In the genomic region with DNA sequence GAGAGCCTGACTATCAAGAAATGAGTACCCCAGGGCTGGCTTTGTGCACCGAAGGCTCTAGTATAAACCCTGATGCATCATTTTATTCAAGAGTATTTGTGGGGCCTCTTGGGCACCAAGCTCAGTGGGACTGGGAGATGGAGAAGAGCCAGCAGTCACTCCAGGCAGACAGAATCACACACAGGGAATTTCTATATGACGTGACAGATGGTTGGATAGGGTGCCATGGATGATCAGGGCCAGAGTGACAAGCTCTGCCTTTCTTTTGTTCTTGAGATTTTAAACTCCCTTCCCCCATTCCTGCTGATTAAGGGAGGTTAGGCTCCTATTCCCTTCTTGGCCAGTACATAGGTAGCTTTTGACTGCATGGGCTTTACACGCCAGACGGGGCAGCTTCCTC, we compare ENCODE assay signal across 14 mouse cellular contexts.
DNase-seq lines count a peak whose midpoint lies in the region; ATAC-seq lines count a peak whose summit lies in the region.
"Had no signal": no experiment of that assay in that cellular context is flagged by ENCODE, and none has a peak within 500 bp of the region (broad histone marks: within the 10 kb centered on the region; RNA-seq: fewer than 3 reads in every experiment).

No protein-coding gene starts in this region.

- no peaks in the 10 kb centered on the region for H3K9me3 ChIP-seq in kidney, embryonic 16.5 days (ENCODE audit: low read length)
- H3K9me3 ChIP-seq in embryonic facial prominence, embryonic 13.5 days: no peaks in the 10 kb centered on the region
- no peaks in the 10 kb centered on the region for H3K9me3 ChIP-seq in hindbrain, embryonic 15.5 days
- no peaks in the 10 kb centered on the region for H3K9me3 ChIP-seq in neural tube, embryonic 15.5 days (replicated peaks)
- H3K9me3 ChIP-seq: megakaryocyte, embryonic 14.5 days had no signal

- H3K36me3 ChIP-seq in kidney, embryonic 16.5 days (ENCODE audit: insufficient read depth, low read length): no peaks in the 10 kb centered on the region
- H3K36me3 ChIP-seq in embryonic facial prominence, embryonic 13.5 days: no peaks in the 10 kb centered on the region
- H3K36me3 ChIP-seq in hindbrain, embryonic 15.5 days: no peaks in the 10 kb centered on the region
- H3K36me3 ChIP-seq in neural tube, embryonic 15.5 days: no peaks in the 10 kb centered on the region

- 0 out of 2 replicates have a peak overlapping the region, but pooled peaks have one; percentile 2 for H3K9ac ChIP-seq in kidney, embryonic 16.5 days (replicated peaks; ENCODE audit: low read length)
- H3K9ac ChIP-seq in embryonic facial prominence, embryonic 13.5 days: no peak overlapping the region
- no peak overlapping the region for H3K9ac ChIP-seq in hindbrain, embryonic 15.5 days
- no peak overlapping the region for H3K9ac ChIP-seq in neural tube, embryonic 15.5 days (replicated peaks)

- DNase-seq in kidney, postnatal 25 days: no peak
- no peak for DNase-seq in adrenal gland, postnatal 10 days
- no peak for DNase-seq in left cerebral cortex, adult 8-10 months (ENCODE audit: low spot score in 2 of 2)
- no peak for DNase-seq in layer of hippocampus, postnatal 14 days (ENCODE audit: low spot score in 2 of 2)
- DNase-seq: cerebellum, postnatal 14 days; heart, postnatal 4 days had no signal

- H3K4me1 ChIP-seq in kidney, embryonic 16.5 days (ENCODE audit: insufficient read depth, low read length): peaks cover 78% of the 10 kb centered on the region
- H3K4me1 ChIP-seq in embryonic facial prominence, embryonic 13.5 days: peaks cover 93% of the 10 kb centered on the region
- peaks cover 88% of the 10 kb centered on the region for H3K4me1 ChIP-seq in hindbrain, embryonic 15.5 days (replicated peaks)
- H3K4me1 ChIP-seq in neural tube, embryonic 15.5 days: peaks cover 89% of the 10 kb centered on the region

- H3K27ac ChIP-seq in kidney, embryonic 16.5 days (ENCODE audit: low read length): peak overlapping the region; percentile 72
- H3K27ac ChIP-seq in embryonic facial prominence, embryonic 13.5 days: 0 out of 2 replicates have a peak overlapping the region, but pooled peaks have one; percentile 44
- peak overlapping the region; percentile 48 for H3K27ac ChIP-seq in hindbrain, embryonic 15.5 days (replicated peaks)
- 0 out of 2 replicates have a peak overlapping the region, but pooled peaks have one; percentile 10 for H3K27ac ChIP-seq in neural tube, embryonic 15.5 days (replicated peaks)
- H3K27ac ChIP-seq: layer of hippocampus, adult 2 months had no signal

- H3K27me3 ChIP-seq in kidney, embryonic 16.5 days (ENCODE audit: insufficient read depth, low read length): no peaks in the 10 kb centered on the region
- no peaks in the 10 kb centered on the region for H3K27me3 ChIP-seq in embryonic facial prominence, embryonic 13.5 days
- H3K27me3 ChIP-seq in hindbrain, embryonic 15.5 days: no peaks in the 10 kb centered on the region
- no peaks in the 10 kb centered on the region for H3K27me3 ChIP-seq in neural tube, embryonic 15.5 days (replicated peaks)
- H3K27me3 ChIP-seq: Patski had no signal

- no peak overlapping the region for H3K4me3 ChIP-seq in kidney, embryonic 16.5 days (ENCODE audit: low read length)
- H3K4me3 ChIP-seq in embryonic facial prominence, embryonic 13.5 days: no peak overlapping the region
- no peak overlapping the region for H3K4me3 ChIP-seq in hindbrain, embryonic 15.5 days
- no peak overlapping the region for H3K4me3 ChIP-seq in neural tube, embryonic 15.5 days (replicated peaks)
- H3K4me3 ChIP-seq: layer of hippocampus, adult 2 months; megakaryocyte, embryonic 14.5 days had no signal

- WGBS in kidney, embryonic 16.5 days: 81% methylated on average over 4 of the region's 4 CpGs
- WGBS in embryonic facial prominence, embryonic 13.5 days: 65% methylated on average over 4 of the region's 4 CpGs
- WGBS in hindbrain, embryonic 15.5 days: 46% methylated on average over 4 of the region's 4 CpGs
- 56% methylated on average over 4 of the region's 4 CpGs for WGBS in neural tube, embryonic 15.5 days

- ATAC-seq in kidney, embryonic 16.5 days (ENCODE audit: low FRiP score, low TSS enrichment): no peak
- ATAC-seq in embryonic facial prominence, embryonic 13.5 days (ENCODE audit: insufficient number of reproducible peaks, insufficient read depth, low FRiP score, low TSS enrichment, low read depth): no peak
- no peak for ATAC-seq in hindbrain, embryonic 15.5 days (ENCODE audit: low FRiP score, low read depth)
- no peak for ATAC-seq in neural tube, embryonic 15.5 days (ENCODE audit: low FRiP score)
- ATAC-seq: CD4-positive, CD25-positive, alpha-beta regulatory T cell, adult 4 months; Patski had no signal

- no peak overlapping the region for H3K4me2 ChIP-seq in kidney, embryonic 16.5 days (replicated peaks; ENCODE audit: low read depth, low read length)
- H3K4me2 ChIP-seq in embryonic facial prominence, embryonic 13.5 days: no peak overlapping the region
- H3K4me2 ChIP-seq in hindbrain, embryonic 15.5 days: no peak overlapping the region
- no peak overlapping the region for H3K4me2 ChIP-seq in neural tube, embryonic 15.5 days

Comparison
In these comparisons a context has a peak if more than half of its experiments do, and no peak if none do; other contexts are left out.
1. H3K27ac ChIP-seq: peak in every context shown above with its lines; median percentile 72 in kidney, embryonic 16.5 days; 48 in hindbrain, embryonic 15.5 days; 44 in embryonic facial prominence, embryonic 13.5 days; 10 in neural tube, embryonic 15.5 days.